Mouse (Mus musculus) cerebellum, adult 9-10 months (tissue): ENCODE data around the gene Hist1h2ad.
"Not testable (repeated sequence)": the region's sequence is repeated elsewhere in the genome, so short reads cannot be mapped to it uniquely, and the experiment has no call there.

ENCODE experiments used
- DNase-seq: peaks from one replicate; pipeline ENCODE4 v3.0.0; 2022

Hist1h2ad gene

GRCm38 (mm10) chr13:23570261-23571021 lies 3.7 kb upstream of the Hist1h2ad start:
- DNase-seq, result not testable (repeated sequence)

- DNase-seq, result peak; percentile 87
Observed at GRCm38 (mm10) chr13:23571022-23571503, 3.1 kb upstream of the Hist1h2ad start, which contains the start of the genes Hist1h2ae and Hist1h2bg. Hist1h2ae (minus strand) TSS chr13:23571220. Hist1h2bg (plus strand) TSS chr13:23571396.

GRCm38 (mm10) chr13:23571504-23572217 lies 2.5 kb upstream of the Hist1h2ad start:
- not testable (repeated sequence) for DNase-seq

GRCm38 (mm10) chr13:23572218-23573033 lies 1.8 kb upstream of the Hist1h2ad start:
- no peak for DNase-seq

GRCm38 (mm10) chr13:23573034-23573897 lies 915 bp upstream of the Hist1h2ad start:
- not testable (repeated sequence) for DNase-seq

GRCm38 (mm10) chr13:23574546-23575170 lies 477 bp downstream of the Hist1h2ad start:
- not testable (repeated sequence) for DNase-seq

- DNase-seq, result peak; percentile 53
Observed at GRCm38 (mm10) chr13:23575271-23575851, 1.2 kb downstream of the Hist1h2ad start, which contains the start of gene Hist1h3d. Hist1h3d (plus strand) TSS chr13:23575763.

GRCm38 (mm10) chr13:23575864-23576313 lies 1.7 kb downstream of the Hist1h2ad start:
- DNase-seq, result not testable (repeated sequence)

GRCm38 (mm10) chr13:23576351-23576881 lies 2.2 kb downstream of the Hist1h2ad start:
- DNase-seq, result no peak

GRCm38 (mm10) chr13:23576906-23577639 lies 2.9 kb downstream of the Hist1h2ad start:
- no peak for DNase-seq

GRCm38 (mm10) chr13:23577835-23578234 lies 3.7 kb downstream of the Hist1h2ad start:
- no peak for DNase-seq

GRCm38 (mm10) chr13:23581408-23582218 lies 7.4 kb downstream of the Hist1h2ad start, which contains the start of gene Hist1h4d:
Hist1h4d (plus strand) TSS chr13:23581598.
- DNase-seq, result peak; percentile 99

GRCm38 (mm10) chr13:23582219-23583056 lies 8.3 kb downstream of the Hist1h2ad start:
- DNase-seq, result peak; percentile 40

- DNase-seq, result peak; percentile 9
Observed at GRCm38 (mm10) chr13:23583387-23584068, 9.3 kb downstream of the Hist1h2ad start.

GRCm38 (mm10) chr13:23584331-23584730 lies 10.2 kb downstream of the Hist1h2ad start:
- peak; percentile 12 for DNase-seq

GRCm38 (mm10) chr13:23585029-23585441 lies 10.9 kb downstream of the Hist1h2ad start:
- DNase-seq, result no peak
